Mouse (Mus musculus): Measurements from ENCODE around the gene Nckap5l.

Nckap5l gene

DNA sequence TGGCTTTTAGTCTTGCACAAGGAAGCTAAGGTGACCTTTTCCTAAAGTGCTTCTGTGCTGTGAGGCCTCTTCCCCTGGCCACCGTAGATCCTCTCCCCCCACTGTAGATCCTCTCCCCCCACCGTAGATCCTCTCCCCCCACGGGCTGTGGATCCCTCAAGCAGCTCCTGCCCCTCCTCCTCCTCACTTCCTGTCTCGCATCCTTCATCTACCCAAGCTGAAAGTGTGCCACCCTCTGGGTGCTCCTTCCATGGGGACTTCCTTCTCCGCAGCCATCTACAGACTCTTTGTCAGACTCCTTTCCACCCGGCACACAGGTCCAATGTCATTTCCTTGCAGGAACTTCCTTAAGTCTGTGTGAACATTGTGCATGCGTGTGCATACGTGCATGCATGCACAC, 27.2 kb downstream of the Nckap5l start:
- DNase-seq (ENCODE audit: low spot score) = no peak

DNA sequence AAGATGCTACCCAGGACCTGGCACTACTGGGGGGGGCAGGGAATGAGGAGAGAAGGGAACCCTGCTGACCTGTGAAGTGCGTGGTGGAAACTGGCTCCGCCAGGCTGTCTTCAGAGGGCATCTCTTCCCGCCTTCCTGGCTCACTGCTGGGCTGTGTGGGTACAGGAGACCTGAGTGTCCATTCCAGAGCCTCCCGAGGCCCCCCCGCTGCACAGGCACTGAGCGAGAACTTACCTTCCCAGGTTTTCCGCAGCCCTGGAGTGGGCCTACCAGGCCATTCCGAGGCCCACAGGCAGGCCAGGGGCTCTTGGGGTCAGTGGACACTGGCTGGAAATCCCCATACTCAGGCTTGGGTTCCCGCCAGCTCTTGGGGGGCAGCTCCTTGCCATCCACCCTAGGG, 33.7 kb downstream of the Nckap5l start:
- no peak for DNase-seq (ENCODE audit: low spot score)

DNA sequence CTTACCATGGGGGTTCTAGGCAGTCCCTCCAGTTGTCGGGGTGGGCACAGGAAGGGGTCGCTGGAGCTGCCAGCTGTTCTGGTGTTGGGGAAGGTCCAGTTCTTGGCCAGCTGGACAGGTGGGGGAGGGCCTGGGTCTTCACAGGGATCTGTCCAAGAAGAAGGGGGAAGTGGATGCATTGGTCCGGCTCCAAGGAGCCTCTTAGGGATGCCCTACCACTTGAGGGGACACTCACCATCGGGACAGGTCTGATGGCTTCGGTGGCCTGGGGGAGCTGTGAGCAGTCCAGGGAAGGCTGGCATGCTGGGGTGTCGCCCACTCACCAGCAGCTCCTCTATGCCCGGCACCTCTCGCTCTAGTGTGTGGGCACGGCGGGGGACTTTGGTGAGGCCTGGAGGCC, 34.4 kb downstream of the Nckap5l start:
- DNase-seq (ENCODE audit: low spot score) = no peak

DNA sequence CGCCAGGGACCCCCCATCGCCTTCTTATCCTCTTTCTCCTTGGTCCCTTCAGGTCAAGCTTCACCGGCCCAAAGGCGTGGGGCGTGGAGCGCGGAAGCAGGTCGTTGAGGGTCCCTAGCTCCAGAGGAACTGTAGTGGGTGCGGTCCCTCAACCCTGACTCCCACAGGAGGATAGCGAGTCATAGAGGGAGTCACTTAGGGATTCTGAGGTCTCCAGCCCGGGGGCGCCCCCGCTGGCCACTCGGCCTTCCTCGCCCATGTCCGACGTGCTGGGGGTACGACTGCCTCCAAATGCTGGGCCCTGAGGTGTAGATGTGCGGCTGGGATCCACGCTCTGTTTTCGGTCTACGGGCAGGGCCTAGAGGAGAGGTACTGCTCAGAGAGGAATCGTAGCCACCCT, 35.0 kb downstream of the Nckap5l start:
- DNase-seq (ENCODE audit: low spot score) = no peak

DNA sequence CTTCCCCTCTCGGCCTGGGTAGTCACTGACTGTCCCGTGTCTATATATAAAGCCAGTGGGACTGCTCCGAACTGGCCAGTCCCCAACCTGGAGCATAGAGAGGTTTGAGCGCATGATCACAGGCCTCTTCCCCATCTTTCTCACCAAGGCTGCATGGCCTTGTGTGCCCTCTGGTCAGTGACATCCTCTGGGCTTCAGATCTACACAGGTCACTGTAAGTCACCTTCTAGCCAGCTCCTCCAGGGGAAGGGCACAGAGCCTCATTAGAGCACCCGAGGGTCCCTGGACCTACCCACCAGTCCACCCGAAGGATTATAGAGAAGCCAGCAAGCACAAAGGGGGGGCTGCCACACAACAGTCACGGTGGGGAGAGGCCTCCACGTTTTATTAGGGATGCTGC, 35.9 kb downstream of the Nckap5l start:
- DNase-seq (ENCODE audit: low spot score) = no peak

DNA sequence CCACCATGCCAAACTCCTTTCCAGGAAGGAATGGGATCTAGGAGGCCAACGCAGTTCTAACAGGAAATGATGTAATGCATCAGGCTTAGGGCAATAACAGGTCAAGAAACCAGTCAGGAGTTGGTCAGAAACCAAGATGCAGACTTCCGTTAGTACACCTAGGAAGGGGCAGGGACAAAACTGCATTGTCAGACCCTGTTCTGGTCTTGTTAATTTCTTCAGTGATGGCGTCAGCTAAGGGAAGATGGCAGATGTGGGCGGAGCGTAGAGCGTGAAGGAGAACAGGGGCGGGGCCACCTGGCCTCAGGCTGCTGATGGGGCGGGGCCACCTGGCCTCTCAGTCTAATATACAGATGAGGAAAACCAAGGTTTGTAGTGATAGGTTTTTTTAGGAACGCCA, 36.4 kb downstream of the Nckap5l start:
- DNase-seq (ENCODE audit: low spot score) = no peak

DNA sequence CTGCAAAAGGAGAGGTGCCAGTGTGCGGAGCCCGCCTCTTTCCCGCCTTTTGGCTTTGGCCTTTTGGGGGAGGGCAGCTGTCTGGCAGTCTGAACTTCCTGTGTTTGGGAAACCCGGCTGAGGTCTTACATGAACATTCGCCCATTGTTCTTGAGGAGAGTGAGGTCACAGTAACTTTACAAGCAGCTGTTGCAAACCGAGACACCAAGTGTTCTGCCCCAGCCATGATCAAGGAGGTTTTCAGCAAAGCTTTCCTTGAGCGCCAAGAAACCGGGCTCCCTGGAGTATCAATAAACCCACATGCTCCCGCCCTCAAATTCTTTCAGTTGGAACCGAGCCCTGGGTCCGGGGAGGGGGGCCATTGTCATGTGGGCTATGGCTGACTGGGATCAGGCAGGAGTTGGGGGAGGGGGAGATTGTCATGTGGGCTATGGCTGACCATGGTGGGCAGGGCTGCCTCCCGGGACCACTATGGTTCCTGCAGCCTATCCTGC, 37.0 kb downstream of the Nckap5l start:
- peak; percentile 87 for DNase-seq (ENCODE audit: low spot score)

DNA sequence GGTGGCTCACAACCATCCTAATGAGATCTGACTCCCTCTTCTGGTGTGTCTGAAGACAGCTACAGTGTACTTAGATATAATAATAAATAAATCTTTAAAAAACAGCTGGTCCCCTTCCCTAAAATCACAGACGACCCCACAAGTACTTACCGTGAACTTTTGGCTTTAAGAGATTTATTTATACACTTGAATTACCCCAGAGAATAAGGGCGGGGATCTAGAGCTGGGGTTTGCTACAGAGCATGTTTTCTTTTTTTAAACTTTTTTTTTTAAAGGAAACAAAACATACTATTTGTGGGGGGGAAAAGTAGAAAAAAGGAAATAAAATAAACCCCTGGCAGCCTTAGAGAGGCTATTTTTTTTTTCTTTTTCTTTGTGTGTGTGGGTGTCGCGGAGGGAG, 37.4 kb downstream of the Nckap5l start:
- DNase-seq (ENCODE audit: low spot score) = no peak

DNA sequence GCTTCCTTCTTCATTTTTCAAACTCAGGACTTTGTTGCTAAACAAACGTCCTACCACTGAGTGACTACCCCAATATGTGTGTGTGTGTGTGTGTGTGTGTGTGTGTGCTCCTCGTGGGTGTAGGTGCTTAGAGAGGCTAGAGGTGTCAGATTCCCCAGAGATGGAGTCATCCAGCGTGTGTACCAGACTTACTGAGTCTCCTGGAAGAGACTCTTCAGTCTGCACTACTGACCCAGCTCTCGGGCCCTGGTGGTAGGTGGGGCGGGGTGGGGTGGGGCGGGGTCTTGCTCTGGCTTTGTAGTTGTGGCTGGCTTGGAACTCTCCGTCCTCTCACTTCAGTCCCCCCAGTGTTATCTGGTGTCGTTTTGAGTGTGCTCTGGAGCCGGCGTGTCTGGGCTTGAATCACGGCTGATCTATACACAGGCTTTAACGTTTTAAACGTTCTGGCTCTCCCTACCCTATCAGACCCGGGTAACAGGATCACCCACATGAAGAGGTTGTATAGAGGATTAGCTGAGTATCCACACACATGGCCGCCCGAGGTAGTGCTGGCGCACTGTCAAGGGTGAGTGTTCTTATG, 39.8 kb downstream of the Nckap5l start:
- no peak for DNase-seq (ENCODE audit: low spot score)

DNA sequence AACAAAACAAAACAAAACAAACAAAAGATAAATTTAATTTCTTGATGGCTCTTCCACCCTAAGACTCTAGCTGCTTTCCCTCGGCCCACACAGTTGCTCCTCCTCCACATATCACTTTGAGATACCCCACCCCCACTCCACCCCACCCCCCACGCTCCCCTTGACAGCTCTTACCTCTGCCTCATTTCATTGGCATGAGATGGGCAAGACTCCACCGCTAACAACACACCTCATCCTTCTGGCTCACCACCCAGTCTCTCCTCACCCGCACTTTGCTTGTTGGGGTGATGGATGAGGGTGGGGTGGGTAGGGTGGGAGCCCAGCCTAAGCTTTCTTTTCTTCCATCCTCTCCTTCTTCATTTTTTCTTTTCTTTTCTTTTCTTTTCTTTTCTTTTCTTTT, 40.6 kb downstream of the Nckap5l start:
- no peak for DNase-seq (ENCODE audit: low spot score)

DNA sequence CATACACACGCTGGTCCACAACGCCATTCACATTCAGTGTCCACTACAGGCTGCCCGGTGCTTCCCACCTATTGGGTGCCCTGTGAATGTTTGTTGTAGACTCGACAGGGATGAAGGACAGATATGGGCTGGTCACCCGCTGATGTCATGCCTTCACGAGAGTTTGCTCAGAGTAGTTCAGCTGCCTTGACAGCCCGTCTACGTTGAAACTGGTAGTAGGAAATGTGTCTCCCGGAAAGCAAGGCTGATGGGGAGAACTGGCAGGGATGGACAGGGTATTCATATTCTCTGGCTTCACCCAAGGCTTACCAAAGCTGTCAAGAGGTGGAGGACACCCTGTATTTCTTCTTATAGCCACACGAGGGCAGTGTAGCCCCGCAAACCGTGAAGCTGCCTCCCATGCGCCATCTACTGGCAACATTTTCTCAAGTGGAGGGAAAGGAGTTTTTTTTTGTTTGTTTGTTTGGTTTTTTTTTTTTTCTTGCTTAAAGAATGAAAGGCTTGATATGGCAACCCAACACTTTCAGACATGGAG, 41.1 kb downstream of the Nckap5l start:
- DNase-seq (ENCODE audit: low spot score) = peak; percentile 92

DNA sequence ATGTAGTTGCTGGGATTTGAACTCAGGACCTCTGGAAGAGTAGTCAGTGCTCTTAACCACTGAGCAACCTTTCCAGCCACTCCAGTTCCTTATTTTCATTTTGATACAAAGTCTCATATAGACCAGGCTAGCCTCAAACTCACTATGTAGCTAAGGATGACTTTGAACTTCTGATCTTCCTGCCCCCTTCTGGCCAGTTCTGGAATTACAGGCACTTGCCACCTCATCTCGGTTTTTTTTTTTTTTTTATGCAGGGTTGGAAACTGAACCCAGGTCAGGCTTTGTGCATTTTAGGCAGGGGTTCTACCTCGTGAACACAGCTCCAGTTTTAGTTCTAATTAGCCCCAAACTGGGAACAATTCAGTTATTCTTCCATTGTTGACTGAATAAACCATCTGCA, 41.8 kb downstream of the Nckap5l start:
- DNase-seq (ENCODE audit: low spot score) = no peak

DNA sequence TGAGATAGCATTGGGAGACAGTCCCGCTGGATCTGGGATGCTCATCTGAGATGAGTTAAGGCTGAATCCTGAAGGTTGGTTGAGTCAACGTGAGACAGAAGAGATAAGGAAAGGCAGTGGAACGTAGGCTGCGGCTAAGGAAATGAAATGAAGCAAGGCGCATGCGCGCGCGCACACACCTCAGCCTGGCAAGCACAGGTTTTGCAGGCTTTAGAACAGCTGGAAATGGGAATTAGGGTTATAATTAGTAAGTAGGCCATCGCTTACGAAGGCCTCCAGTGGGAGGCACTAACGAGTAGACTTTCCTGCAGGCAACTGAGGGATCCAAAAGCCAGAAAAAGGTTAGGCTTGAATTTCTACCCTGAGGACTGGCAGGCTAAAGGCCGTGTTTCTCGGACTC, 45.8 kb downstream of the Nckap5l start:
- DNase-seq (ENCODE audit: low spot score) = no peak

DNA sequence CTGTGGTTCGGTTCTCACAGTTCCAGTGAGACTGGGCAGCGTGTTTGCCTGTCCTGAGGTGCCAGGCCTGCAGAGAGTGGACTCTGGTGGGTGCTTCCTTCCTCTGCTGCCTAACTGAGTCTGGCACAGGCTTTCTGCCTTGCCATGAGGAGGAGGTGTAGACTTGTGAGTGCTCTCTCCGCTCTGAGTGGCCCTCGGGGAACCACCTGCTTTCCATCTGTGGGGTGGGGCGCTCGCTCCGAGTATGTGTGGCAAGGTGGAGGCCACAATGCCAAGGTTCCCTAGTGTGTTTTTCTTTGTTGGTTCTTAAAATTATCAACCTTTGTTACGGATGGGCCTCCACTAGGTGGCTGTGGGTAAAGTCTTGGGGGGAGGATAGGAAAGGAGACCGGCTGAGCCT, 48.7 kb downstream of the Nckap5l start:
- no peak for DNase-seq (ENCODE audit: low spot score)

DNA sequence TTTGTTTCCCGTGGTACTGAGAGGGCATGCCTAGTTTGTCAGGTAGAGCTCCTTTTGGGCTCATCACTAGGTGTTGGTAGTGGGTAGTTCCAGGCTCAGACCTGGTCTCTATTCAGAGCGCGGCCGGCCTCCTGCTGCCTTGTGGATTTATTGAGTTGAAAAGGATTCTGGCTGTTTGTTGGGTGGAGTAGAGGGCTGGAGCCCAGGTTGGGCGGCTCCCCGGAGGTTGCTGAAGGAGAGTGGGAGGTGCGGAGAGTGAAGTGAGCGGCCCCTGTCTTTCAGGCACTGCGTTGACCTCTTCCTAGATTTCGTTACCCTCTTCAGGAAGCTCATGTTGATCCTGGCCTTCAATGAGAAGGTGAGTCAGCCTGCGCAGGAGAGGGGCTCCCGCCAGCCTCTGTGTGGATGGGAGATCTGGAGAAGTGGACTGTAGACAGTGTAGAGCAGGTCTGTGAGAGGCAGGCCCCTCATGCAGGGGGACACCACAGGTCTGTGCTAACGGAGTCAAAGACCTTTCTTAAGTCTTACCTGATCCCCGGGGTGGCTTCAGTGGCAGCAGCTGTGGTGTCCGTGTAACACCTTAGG, 50.5 kb downstream of the Nckap5l start:
- DNase-seq (ENCODE audit: low spot score) = no peak

DNA sequence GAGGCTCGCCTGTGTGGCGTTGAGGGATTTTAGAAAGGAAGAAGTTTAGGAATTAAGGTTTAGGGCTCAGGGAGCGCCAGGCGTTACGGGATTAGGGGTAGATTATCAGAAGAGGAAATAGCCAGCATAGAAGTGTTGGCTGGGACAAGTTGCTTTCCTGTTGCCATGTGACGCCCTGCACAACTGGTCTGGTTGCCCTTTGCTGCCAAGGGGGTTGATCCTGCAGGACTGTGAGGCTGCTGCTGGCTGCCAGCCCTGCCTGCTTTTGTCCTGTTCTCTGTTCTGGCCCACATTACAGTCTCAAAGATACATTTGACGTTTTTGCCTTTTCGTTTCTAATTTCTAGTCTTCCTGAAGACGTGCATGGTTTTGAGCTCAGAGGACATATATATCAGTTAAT, 52.4 kb downstream of the Nckap5l start:
- DNase-seq (ENCODE audit: low spot score) = no peak

DNA sequence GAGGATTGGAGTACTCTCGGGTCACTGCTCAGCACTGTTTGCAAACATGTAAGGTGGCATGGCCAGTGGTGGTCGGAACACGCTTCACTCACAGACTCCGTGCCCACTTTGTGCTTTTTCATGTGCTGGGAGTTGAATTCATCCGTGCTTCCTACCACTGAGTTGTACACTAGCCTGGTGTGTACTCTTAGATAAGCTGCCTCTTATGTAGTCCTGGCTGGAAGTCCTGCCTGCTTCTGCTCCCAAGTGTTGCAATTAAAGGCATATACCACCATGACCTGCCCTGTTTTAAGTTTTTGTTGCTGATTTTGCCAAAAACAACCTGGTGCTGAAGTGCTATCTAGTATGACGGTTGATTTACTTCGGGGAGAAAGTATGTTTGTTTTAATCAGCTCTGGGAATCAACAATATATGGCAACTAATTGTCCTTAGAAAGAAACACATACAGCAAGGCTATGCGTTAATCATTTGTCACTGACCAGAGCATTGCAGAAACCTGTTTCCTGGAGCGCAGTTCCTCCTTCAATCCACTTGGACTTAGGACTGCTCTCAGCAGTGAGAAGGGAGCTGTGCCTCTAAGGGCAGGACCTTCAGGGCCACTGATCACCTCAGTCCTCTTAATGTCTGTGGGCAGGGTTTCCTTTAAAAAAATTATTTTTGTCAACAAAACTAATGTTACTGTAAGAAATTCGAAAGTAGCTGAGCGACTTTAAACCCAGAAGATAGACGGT, 54.2 kb downstream of the Nckap5l start:
- no peak for DNase-seq (ENCODE audit: low spot score)

DNA sequence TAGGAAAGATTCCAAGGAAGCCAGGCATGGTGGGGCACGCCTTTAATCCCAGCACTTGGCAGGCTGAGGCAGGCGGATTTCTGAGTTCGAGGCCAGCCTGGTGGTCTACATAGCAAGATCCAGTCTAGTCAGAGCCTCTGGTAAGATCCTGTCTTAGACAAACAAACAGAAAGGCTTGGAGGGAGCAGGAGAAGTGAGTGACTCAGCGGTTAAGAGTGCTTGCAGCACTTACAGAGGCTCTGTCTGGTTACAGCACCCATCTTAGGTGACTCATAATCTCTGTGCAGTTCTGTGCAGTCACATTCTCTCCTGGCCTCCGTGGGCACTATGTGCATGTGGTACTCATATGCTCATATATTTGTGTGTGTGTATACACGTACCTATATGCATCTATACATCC, 56.9 kb downstream of the Nckap5l start:
- DNase-seq (ENCODE audit: low spot score) = no peak

DNA sequence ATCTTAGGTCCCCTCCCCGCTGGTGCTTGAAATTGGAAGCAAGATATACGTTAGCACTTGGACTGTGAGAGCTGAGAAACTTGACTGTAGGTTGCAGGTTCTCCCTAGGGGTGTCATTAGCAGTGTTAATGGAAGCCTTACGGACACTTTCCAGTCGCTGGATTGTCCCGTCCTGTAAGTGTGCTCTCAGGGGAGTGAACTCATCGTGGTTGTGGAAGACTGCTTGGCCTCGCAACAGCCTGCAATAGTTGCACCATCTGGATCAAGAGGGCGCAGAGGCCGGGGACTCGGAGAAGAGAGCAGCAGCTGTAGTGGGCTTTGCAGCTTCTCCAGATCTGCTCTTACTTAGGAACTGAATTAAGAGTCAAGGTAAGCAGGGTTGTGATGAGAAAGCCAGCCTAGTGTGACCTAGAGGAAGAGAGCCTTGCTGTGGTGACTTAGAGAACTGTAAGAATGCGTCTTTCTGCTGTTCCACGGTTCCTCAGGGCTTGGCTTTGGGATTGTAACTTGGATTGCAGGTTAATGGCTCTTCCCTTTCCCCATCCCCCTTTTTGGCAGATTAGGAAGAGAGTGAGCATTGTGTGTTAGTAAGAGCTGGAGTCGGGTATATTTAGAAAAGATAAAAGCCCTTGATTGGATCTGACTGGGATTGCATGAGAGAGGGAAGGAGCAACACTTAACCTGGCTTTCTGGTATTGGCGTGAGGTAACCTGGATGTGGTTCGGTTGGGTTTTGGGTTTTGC, 57.9 kb downstream of the Nckap5l start:
- DNase-seq (ENCODE audit: low spot score) = no peak

DNA sequence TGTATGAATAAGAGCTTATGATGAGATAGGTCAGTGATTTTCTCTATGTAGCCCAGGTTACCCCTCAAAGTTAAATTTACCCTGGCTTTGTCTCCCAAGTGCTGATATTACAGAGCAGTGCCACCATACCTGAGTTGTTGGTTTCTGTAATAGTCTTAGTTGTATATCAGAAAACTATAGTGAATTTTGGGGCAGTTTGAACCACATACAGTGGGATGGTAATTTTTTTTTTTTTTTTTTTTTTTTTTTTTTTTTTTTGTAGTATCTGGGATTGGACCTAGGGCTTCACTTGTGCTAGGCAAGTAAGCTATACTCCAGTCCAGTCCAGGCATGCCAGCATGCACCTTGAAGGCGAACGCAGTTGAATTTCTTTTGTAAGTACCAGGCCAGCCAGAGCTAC, 59.9 kb downstream of the Nckap5l start:
- DNase-seq (ENCODE audit: low spot score) = no peak

DNA sequence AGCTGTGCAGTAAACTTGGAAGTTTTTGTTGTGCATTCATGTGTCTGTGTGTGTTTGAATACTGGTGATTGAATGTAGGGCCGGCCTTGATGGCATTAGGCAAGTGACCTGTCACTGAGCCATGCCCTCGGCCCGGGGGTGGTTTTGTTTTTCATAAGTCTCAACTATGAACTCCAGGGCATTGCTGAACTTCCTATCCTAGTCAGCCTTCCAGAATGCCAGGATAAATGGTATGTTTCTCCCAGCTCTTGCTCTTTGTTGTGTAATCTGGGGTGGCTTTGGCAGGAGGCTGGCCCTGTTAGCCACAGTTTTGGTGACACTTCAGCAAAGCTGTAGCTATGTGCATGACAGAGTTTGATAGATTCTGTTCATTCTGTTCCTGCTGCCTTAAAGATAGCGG, 60.7 kb downstream of the Nckap5l start:
- DNase-seq (ENCODE audit: low spot score) = no peak

DNA sequence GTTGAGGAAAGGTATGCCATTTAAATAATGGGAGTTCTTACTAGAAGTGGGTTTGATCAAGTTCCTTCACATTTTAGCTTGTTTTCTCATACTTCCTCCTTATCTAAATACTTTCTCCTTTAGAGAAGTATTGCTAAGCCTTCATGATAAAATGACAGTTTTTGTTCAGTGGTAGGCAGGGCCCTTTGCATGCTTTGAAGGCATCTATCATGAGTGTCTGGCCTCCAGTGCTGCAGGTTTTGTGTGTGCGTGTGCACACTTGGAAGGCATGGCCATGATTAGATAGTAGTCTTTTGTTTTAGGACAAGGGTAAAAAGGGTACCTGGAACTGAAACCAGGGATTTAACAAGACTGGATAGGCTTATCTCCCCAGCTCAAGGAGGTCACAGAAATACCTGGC, 61.1 kb downstream of the Nckap5l start:
- no peak for DNase-seq (ENCODE audit: low spot score)

Data from embryo, embryonic 10 days (tissue).